Mouse (Mus musculus) lung, embryonic 15.5 days (tissue): ENCODE measurements at regions not wholly inside any gene's neighbourhood (a gene's known extent, or its start where the extent isn't known, plus 50 kb on each side); places are given as distances from the start of the nearest gene placed in this dataset.

Experiments used
- ATAC-seq: fragments of 200-750 bp; cut with Nextera tagmentation; 2 replicates; pipeline ENCODE4 v1.8.0; 2017; ENCODE audit warnings: moderate number of reproducible peaks, borderline replicate concordance; ENCODE audit not compliant: low FRiP score, low TSS enrichment; ENCODE audit errors: extremely low read depth
- H3K27ac ChIP-seq: fragments of 300-500 bp; sonication (generic); 2 replicates; pipeline ENCODE4 v1.5.1; 2015; ENCODE audit warnings: moderate library complexity, mild to moderate bottlenecking, inconsistent platforms
- H3K27me3 ChIP-seq: fragments of 300-500 bp; sonication (generic); 2 replicates; pipeline ENCODE4 v1.6.1; 2015; ENCODE audit warnings: inconsistent platforms
- H3K36me3 ChIP-seq: fragments of 300-500 bp; sonication (generic); 2 replicates; pipeline ENCODE4 v1.6.1; 2015; ENCODE audit warnings: inconsistent platforms
- H3K4me1 ChIP-seq: fragments of 300-500 bp; sonication (generic); 2 replicates; pipeline ENCODE4 v1.6.1; 2015; ENCODE audit warnings: inconsistent platforms
- H3K4me2 ChIP-seq: fragments of 300-500 bp; sonication (generic); 2 replicates; pipeline ENCODE4 v1.6.1; 2015; ENCODE audit warnings: inconsistent platforms, mild to moderate bottlenecking, moderate library complexity
- H3K4me3 ChIP-seq: fragments of 300-500 bp; sonication (generic); 2 replicates; pipeline ENCODE4 v1.5.1; 2015; ENCODE audit warnings: mild to moderate bottlenecking, inconsistent platforms
- H3K9ac ChIP-seq: fragments of 300-500 bp; sonication (generic); 2 replicates; pipeline ENCODE4 v1.6.1; 2015; ENCODE audit warnings: inconsistent platforms
- H3K9me3 ChIP-seq: fragments of 300-500 bp; sonication (generic); 2 replicates; pipeline ENCODE4 v1.6.1; 2016; ENCODE audit warnings: inconsistent platforms
- WGBS: fragments of 180-500 bp; shearing (Covaris S2); methylation state at CpG from one replicate; pipeline ENCODE4 v1.1.7; 2015; 5-methylcytosine and 5-hydroxymethylcytosine counted together

- no peaks in the 10 kb centered on the region for H3K27me3 ChIP-seq
- no peaks in the 10 kb centered on the region for H3K36me3 ChIP-seq
- no peak overlapping the region for H3K4me3 ChIP-seq
- no peaks in the 10 kb centered on the region for H3K9me3 ChIP-seq
- 90% methylated on average over 2 of the region's 2 CpGs for WGBS
- no peaks in the 10 kb centered on the region for H3K4me1 ChIP-seq
- H3K4me2 ChIP-seq: no peak overlapping the region
- H3K9ac ChIP-seq: no peak overlapping the region
- no peak for ATAC-seq
- H3K27ac ChIP-seq: no peak overlapping the region
Measured at GRCm38 (mm10) chr1:137618231-137618630, 557.3 kb downstream of the Ptprc start.

GRCm38 (mm10) chr1:137617513-137617912 lies 558.0 kb downstream of the Ptprc start:
- no peak overlapping the region for H3K27ac ChIP-seq
- H3K9ac ChIP-seq: no peak overlapping the region
- H3K36me3 ChIP-seq: no peaks in the 10 kb centered on the region
- no peak for ATAC-seq
- H3K4me3 ChIP-seq: no peak overlapping the region
- no peaks in the 10 kb centered on the region for H3K9me3 ChIP-seq
- no peaks in the 10 kb centered on the region for H3K4me1 ChIP-seq
- WGBS: 50% methylated on average over 5 of the region's 5 CpGs
- no peaks in the 10 kb centered on the region for H3K27me3 ChIP-seq
- H3K4me2 ChIP-seq: no peak overlapping the region

- Histone ChIP-seq H3K9ac (no peak overlapping the region), H3K4me1 (no peaks in the 10 kb centered on the region), H3K36me3 (no peaks in the 10 kb centered on the region), H3K27ac (no peak overlapping the region), H3K4me2 (no peak overlapping the region), H3K4me3 (no peak overlapping the region), H3K27me3 (no peaks in the 10 kb centered on the region), H3K9me3 (no peaks in the 10 kb centered on the region)
- no peak for ATAC-seq
- WGBS: 85% methylated on average over 1 of the region's 1 CpGs
Measured at GRCm38 (mm10) chr1:137606716-137607115, 568.8 kb downstream of the Ptprc start.

GRCm38 (mm10) chr1:137605890-137606663 lies 569.4 kb downstream of the Ptprc start:
- Histone ChIP-seq H3K4me1 (no peaks in the 10 kb centered on the region), H3K9ac (no peak overlapping the region), H3K4me3 (no peak overlapping the region), H3K27ac (no peak overlapping the region), H3K4me2 (no peak overlapping the region), H3K27me3 (no peaks in the 10 kb centered on the region), H3K9me3 (no peaks in the 10 kb centered on the region), H3K36me3 (no peaks in the 10 kb centered on the region)
- no peak for ATAC-seq
- WGBS: 64% methylated on average over 11 of the region's 11 CpGs

- Histone ChIP-seq H3K27me3 (no peaks in the 10 kb centered on the region), H3K9me3 (no peaks in the 10 kb centered on the region), H3K4me1 (no peaks in the 10 kb centered on the region), H3K36me3 (no peaks in the 10 kb centered on the region), H3K9ac (no peak overlapping the region), H3K27ac (no peak overlapping the region), H3K4me3 (no peak overlapping the region), H3K4me2 (no peak overlapping the region)
- ATAC-seq: no peak
- 83% methylated on average over 7 of the region's 7 CpGs for WGBS
Measured at GRCm38 (mm10) chr1:137593732-137594131, 581.8 kb downstream of the Ptprc start.

- no peak overlapping the region for H3K9ac ChIP-seq
- no peak overlapping the region for H3K4me3 ChIP-seq
- no peaks in the 10 kb centered on the region for H3K4me1 ChIP-seq
- H3K9me3 ChIP-seq: no peaks in the 10 kb centered on the region
- no peak for ATAC-seq
- WGBS: 54% methylated on average over 2 of the region's 2 CpGs
- H3K4me2 ChIP-seq: no peak overlapping the region
- H3K36me3 ChIP-seq: no peaks in the 10 kb centered on the region
- no peaks in the 10 kb centered on the region for H3K27me3 ChIP-seq
- no peak overlapping the region for H3K27ac ChIP-seq
Measured at GRCm38 (mm10) chr1:137591891-137592290, 583.6 kb downstream of the Ptprc start.

GRCm38 (mm10) chr1:137591295-137591694 lies 584.2 kb downstream of the Ptprc start:
- no peak overlapping the region for H3K27ac ChIP-seq
- ATAC-seq: no peak
- no peaks in the 10 kb centered on the region for H3K36me3 ChIP-seq
- no peaks in the 10 kb centered on the region for H3K9me3 ChIP-seq
- H3K4me1 ChIP-seq: no peaks in the 10 kb centered on the region
- H3K4me2 ChIP-seq: no peak overlapping the region
- H3K4me3 ChIP-seq: no peak overlapping the region
- 39% methylated on average over 3 of the region's 3 CpGs for WGBS
- no peak overlapping the region for H3K9ac ChIP-seq
- H3K27me3 ChIP-seq: no peaks in the 10 kb centered on the region

GRCm38 (mm10) chr1:137588304-137589300 lies 586.9 kb downstream of the Ptprc start:
- Histone ChIP-seq H3K4me1 (no peaks in the 10 kb centered on the region), H3K36me3 (no peaks in the 10 kb centered on the region), H3K9ac (no peak overlapping the region), H3K4me2 (no peak overlapping the region), H3K9me3 (no peaks in the 10 kb centered on the region), H3K27ac (no peak overlapping the region), H3K27me3 (no peaks in the 10 kb centered on the region), H3K4me3 (no peak overlapping the region)
- WGBS: 75% methylated on average over 6 of the region's 6 CpGs
- ATAC-seq: no peak

GRCm38 (mm10) chr1:137587481-137588228 lies 587.9 kb downstream of the Ptprc start:
- no peaks in the 10 kb centered on the region for H3K36me3 ChIP-seq
- no peak overlapping the region for H3K4me2 ChIP-seq
- H3K9ac ChIP-seq: no peak overlapping the region
- ATAC-seq: no peak
- H3K9me3 ChIP-seq: no peaks in the 10 kb centered on the region
- H3K4me1 ChIP-seq: no peaks in the 10 kb centered on the region
- 89% methylated on average over 12 of the region's 12 CpGs for WGBS
- no peaks in the 10 kb centered on the region for H3K27me3 ChIP-seq
- no peak overlapping the region for H3K27ac ChIP-seq
- H3K4me3 ChIP-seq: no peak overlapping the region

GRCm38 (mm10) chr1:137584696-137585095 lies 590.8 kb downstream of the Ptprc start:
- Histone ChIP-seq H3K27ac (no peak overlapping the region), H3K4me3 (no peak overlapping the region), H3K9ac (no peak overlapping the region), H3K4me1 (no peaks in the 10 kb centered on the region), H3K27me3 (no peaks in the 10 kb centered on the region), H3K4me2 (no peak overlapping the region), H3K9me3 (no peaks in the 10 kb centered on the region), H3K36me3 (no peaks in the 10 kb centered on the region)
- no peak for ATAC-seq
- 69% methylated on average over 6 of the region's 6 CpGs for WGBS

GRCm38 (mm10) chr1:137584104-137584675 lies 591.3 kb downstream of the Ptprc start:
- no peaks in the 10 kb centered on the region for H3K27me3 ChIP-seq
- ATAC-seq: no peak

More at GRCm38 (mm10) chr1:137584104-137584675, 591.3 kb downstream of the Ptprc start:
- Histone ChIP-seq H3K4me1 (no peaks in the 10 kb centered on the region), H3K9ac (no peak overlapping the region), H3K36me3 (no peaks in the 10 kb centered on the region), H3K4me2 (no peak overlapping the region), H3K9me3 (no peaks in the 10 kb centered on the region), H3K4me3 (no peak overlapping the region), H3K27ac (no peak overlapping the region)
- WGBS: 81% methylated on average over 13 of the region's 13 CpGs
